Mouse (Mus musculus): Measurements from ENCODE around the gene Gtdc1. TPM values are rescaled to one million over a fixed set of nuclear protein-coding genes. Genes with fewer than 3 reads are reported as not detected.
A peak's percentile ranks its signal among the peaks of the same experiment; 100 is the strongest.

Gtdc1 gene
- 14.0 and 14.2 TPM in 2 replicates for polyA plus RNA-seq (2015; fragmentation: Nextera tagmentation; extraction: Ambion mirVana)

DNA sequence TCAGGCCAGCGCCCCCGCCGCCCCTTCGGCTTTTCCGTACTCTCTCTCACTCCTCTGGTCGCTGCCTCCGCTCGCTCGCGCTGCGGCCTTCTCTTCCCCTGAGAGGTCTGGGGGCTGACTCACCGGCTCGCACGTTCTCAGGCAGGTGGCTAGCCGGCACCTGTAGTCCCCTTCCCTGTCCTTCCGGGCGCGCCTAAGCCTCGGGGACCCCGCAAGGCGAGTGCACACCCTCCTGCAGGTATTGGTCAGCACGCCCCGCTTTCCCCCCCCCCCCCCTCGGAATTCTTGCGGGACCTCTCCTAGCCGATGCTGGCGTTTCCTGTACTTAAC, at the start of gene Gtdc1:
Gtdc1 (minus strand) TSS at position 176 of the 330 bp plus-strand sequence.
- H3K36me3 ChIP-seq (ENCODE audit: insufficient read depth, low read length) = no peaks in the 10 kb centered on the region
- WGBS = 0% methylated on average over 26 of the region's 27 CpGs
- peak within 1 kb of the TSS; percentile 94 for H3K27ac ChIP-seq (ENCODE audit: low read length)
- H3K9ac ChIP-seq (replicated peaks; ENCODE audit: low read length) = peak within 1 kb of the TSS; percentile 91
- peak within 1 kb of the TSS; percentile 78 for H3K4me3 ChIP-seq (ENCODE audit: low read length)
- H3K4me1 ChIP-seq (ENCODE audit: insufficient read depth, low read length) = peaks cover 8% of the 10 kb centered on the region
- H3K4me2 ChIP-seq (replicated peaks; ENCODE audit: low read depth, low read length) = peak within 1 kb of the TSS; percentile 63
- no peaks in the 10 kb centered on the region for H3K27me3 ChIP-seq (ENCODE audit: insufficient read depth, low read length)
- H3K9me3 ChIP-seq (ENCODE audit: low read length) = no peaks in the 10 kb centered on the region
- ATAC-seq (ENCODE audit: low FRiP score, low TSS enrichment) = peak; percentile 79

DNA sequence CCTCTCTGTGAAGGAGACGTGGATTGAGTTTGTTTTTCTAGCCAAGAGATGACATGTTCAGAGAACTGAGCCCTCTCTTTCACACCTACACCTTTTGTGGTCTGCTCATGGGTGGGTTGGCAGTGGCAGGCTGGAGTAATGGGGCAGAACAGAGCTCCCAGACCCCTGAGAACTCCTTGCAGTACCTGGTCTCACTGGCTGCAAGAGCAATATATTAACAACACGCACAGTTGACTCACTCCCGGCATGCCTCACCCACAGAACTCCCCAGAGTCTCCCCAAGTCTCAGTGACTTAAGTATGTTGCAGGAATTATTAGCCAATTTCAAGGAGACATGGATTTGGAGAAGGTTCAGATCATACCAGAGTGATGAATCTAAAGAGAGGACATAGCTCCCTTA, 49.6 kb upstream of the Gtdc1 start:
- ATAC-seq (ENCODE audit: low FRiP score, low TSS enrichment) = peak; percentile 88; the same call in 1 of the 2 replicates

DNA sequence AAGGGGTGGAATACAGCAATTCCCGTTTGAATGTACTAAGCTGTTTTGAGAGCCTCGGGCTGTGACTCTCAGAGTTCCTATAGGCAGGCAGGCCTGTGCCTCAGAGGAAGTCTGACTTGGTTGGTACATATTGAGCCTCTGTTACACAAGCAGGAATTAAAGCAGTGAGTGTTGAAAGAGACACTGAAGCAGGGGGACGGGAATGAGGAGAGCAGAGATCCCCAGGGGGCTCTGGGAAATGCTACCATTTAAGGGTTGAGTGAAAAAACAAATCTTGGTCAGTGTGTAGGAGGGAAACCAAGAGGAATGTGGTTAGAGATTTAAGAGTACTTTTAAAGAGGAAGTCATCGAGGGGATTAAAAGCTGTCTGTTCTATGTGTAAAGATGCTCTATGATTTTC, 49.0 kb upstream of the Gtdc1 start:
- Histone ChIP-seq H3K36me3 (ENCODE audit: insufficient read depth, low read length) (no peaks in the 10 kb centered on the region), H3K27me3 (ENCODE audit: insufficient read depth, low read length) (no peaks in the 10 kb centered on the region), H3K4me1 (ENCODE audit: insufficient read depth, low read length) (peaks cover 31% of the 10 kb centered on the region), H3K4me3 (ENCODE audit: low read length) (no peak overlapping the region), H3K9ac (replicated peaks; ENCODE audit: low read length) (no peak overlapping the region), H3K9me3 (ENCODE audit: low read length) (peaks cover 5% of the 10 kb centered on the region; the same call in 1 of the 2 replicates), H3K27ac (ENCODE audit: low read length) (peak overlapping the region; percentile 63; the same call in 1 of the 2 replicates), H3K4me2 (replicated peaks; ENCODE audit: low read depth, low read length) (no peak overlapping the region)
- ATAC-seq (ENCODE audit: low FRiP score, low TSS enrichment) = peak; percentile 76
- WGBS = 14% methylated on average over 4 of the region's 4 CpGs

More for the DNA sequence above, 49.6 kb upstream of the Gtdc1 start:
- Histone ChIP-seq H3K9ac (replicated peaks; ENCODE audit: low read length) (no peak overlapping the region), H3K4me3 (ENCODE audit: low read length) (no peak overlapping the region), H3K36me3 (ENCODE audit: insufficient read depth, low read length) (no peaks in the 10 kb centered on the region), H3K4me2 (replicated peaks; ENCODE audit: low read depth, low read length) (no peak overlapping the region), H3K27ac (ENCODE audit: low read length) (peak overlapping the region; percentile 60; the same call in 1 of the 2 replicates), H3K27me3 (ENCODE audit: insufficient read depth, low read length) (no peaks in the 10 kb centered on the region), H3K4me1 (ENCODE audit: insufficient read depth, low read length) (peaks cover 31% of the 10 kb centered on the region), H3K9me3 (ENCODE audit: low read length) (peaks cover 5% of the 10 kb centered on the region; the same call in 1 of the 2 replicates)
- WGBS = 11% methylated on average over 3 of the region's 3 CpGs

DNA sequence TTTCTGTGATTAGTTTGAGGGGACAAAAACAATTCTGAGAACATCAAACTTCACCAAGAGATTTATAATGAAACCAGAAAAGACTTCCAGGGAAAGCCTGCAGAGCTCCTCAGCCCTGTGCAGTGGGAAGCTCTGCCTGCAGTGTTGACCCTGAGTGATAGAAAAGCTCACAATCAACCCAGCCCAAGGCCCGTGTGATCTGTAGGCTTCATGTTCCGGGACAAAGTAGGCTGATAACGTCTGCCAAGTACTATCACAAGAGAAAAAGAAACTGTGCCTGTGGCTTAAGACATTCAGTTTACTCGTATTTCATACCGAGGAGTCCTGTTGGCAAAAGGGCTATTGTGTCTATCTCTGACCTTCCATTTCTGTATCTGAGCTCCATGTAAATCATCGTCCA, 46.4 kb upstream of the Gtdc1 start:
- H3K4me2 ChIP-seq (replicated peaks; ENCODE audit: low read depth, low read length) = no peak overlapping the region
- 90% methylated on average over 6 of the region's 6 CpGs for WGBS
- peaks cover 19% of the 10 kb centered on the region for H3K4me1 ChIP-seq (ENCODE audit: insufficient read depth, low read length)
- H3K9ac ChIP-seq (replicated peaks; ENCODE audit: low read length) = no peak overlapping the region
- peaks cover 5% of the 10 kb centered on the region; the same call in 1 of the 2 replicates for H3K9me3 ChIP-seq (ENCODE audit: low read length)
- no peak overlapping the region for H3K27ac ChIP-seq (ENCODE audit: low read length)
- H3K27me3 ChIP-seq (ENCODE audit: insufficient read depth, low read length) = no peaks in the 10 kb centered on the region
- no peak overlapping the region for H3K4me3 ChIP-seq (ENCODE audit: low read length)
- no peaks in the 10 kb centered on the region for H3K36me3 ChIP-seq (ENCODE audit: insufficient read depth, low read length)
- ATAC-seq (ENCODE audit: low FRiP score, low TSS enrichment) = no peak

DNA sequence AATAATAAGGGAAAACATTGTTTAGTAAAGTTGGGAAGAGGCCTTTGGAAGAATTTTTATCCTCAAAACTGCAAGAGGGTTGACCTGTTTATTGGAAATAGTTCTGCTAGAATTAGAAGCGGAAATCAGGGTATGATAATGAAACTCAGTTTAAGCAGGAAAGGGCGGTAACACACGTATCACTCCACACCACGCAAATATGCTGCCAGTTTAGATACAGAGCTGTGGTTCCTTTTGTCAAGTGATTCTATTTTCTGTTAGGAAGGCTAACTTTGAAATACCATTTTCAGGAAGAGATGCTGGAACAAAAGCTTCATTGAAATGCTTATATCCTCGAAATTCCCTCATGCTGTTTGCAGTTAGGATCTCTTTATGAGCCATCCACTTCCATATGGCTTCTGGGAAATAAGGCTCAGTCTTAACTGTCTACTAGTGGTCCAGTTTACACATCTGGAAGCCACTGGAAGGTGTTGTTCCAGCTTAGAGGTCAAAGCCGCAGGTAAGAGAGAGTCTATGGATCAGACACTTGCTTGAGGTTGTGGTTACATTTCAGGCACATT, 42.7 kb upstream of the Gtdc1 start:
- no peak overlapping the region for H3K4me3 ChIP-seq (ENCODE audit: low read length)
- H3K27me3 ChIP-seq (ENCODE audit: insufficient read depth, low read length) = no peaks in the 10 kb centered on the region
- WGBS = 92% methylated on average over 6 of the region's 6 CpGs
- no peak overlapping the region for H3K27ac ChIP-seq (ENCODE audit: low read length)
- 0 out of 2 replicates have a peak, but pooled peaks cover 5% of the 10 kb centered on the region for H3K9me3 ChIP-seq (ENCODE audit: low read length)
- H3K36me3 ChIP-seq (ENCODE audit: insufficient read depth, low read length) = no peaks in the 10 kb centered on the region
- no peak overlapping the region for H3K4me2 ChIP-seq (replicated peaks; ENCODE audit: low read depth, low read length)
- no peak for ATAC-seq (ENCODE audit: low FRiP score, low TSS enrichment)
- no peaks in the 10 kb centered on the region for H3K4me1 ChIP-seq (ENCODE audit: insufficient read depth, low read length)
- H3K9ac ChIP-seq (replicated peaks; ENCODE audit: low read length) = no peak overlapping the region

DNA sequence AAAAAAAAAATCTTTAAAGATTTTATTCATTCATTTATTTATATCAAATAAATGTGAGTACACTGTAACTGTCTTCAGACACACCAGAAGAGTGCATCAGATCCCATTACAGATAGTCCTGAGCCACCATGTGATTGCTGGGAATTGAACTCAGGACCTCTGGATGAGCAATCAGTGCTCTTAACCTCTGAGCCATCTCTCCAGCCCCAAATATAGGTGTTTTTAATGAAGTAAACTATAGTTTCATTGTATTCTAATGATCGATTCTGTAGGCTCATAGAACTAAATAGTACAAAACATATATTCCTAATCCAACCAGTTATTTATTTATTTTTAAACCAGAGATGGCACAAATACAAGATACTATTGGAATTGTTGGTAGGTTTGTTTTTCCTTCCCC, 42.2 kb upstream of the Gtdc1 start:
- no peak overlapping the region for H3K4me2 ChIP-seq (replicated peaks; ENCODE audit: low read depth, low read length)
- no peaks in the 10 kb centered on the region for H3K36me3 ChIP-seq (ENCODE audit: insufficient read depth, low read length)
- no peak overlapping the region for H3K4me3 ChIP-seq (ENCODE audit: low read length)
- no peak overlapping the region for H3K27ac ChIP-seq (ENCODE audit: low read length)
- ATAC-seq (ENCODE audit: low FRiP score, low TSS enrichment) = no peak
- no peak overlapping the region for H3K9ac ChIP-seq (replicated peaks; ENCODE audit: low read length)
- H3K4me1 ChIP-seq (ENCODE audit: insufficient read depth, low read length) = no peaks in the 10 kb centered on the region
- whole genome bisulfite sequencing = 97% methylated on average over 1 of the region's 1 CpGs
- no peaks in the 10 kb centered on the region for H3K27me3 ChIP-seq (ENCODE audit: insufficient read depth, low read length)
- 0 out of 2 replicates have a peak, but pooled peaks cover 5% of the 10 kb centered on the region for H3K9me3 ChIP-seq (ENCODE audit: low read length)

DNA sequence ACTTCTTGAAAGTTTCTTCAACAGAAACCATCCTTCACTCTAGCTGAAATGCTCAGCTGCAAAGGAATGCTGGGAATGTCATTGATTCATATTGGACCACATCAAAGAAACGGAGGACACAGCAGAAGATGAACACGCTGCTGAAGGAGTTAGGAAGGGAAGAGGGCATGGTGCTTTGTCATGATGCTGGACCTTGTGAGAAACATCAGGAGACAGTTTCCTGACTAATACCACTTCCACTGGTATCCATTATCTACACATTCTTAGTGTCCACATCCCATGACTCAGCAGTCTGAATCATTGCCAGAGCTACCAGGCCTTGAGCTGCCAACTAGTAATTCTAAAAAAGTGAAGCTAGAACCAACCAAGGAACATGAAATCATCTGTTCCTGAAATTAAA, 41.8 kb upstream of the Gtdc1 start:
- no peak overlapping the region for H3K9ac ChIP-seq (replicated peaks; ENCODE audit: low read length)
- H3K9me3 ChIP-seq (ENCODE audit: low read length) = 0 out of 2 replicates have a peak, but pooled peaks cover 5% of the 10 kb centered on the region
- H3K4me1 ChIP-seq (ENCODE audit: insufficient read depth, low read length) = no peaks in the 10 kb centered on the region
- no peak overlapping the region for H3K4me3 ChIP-seq (ENCODE audit: low read length)
- H3K4me2 ChIP-seq (replicated peaks; ENCODE audit: low read depth, low read length) = no peak overlapping the region
- 77% methylated on average over 2 of the region's 2 CpGs for WGBS
- H3K36me3 ChIP-seq (ENCODE audit: insufficient read depth, low read length) = no peaks in the 10 kb centered on the region
- no peak overlapping the region for H3K27ac ChIP-seq (ENCODE audit: low read length)
- ATAC-seq (ENCODE audit: low FRiP score, low TSS enrichment) = no peak
- H3K27me3 ChIP-seq (ENCODE audit: insufficient read depth, low read length) = no peaks in the 10 kb centered on the region

DNA sequence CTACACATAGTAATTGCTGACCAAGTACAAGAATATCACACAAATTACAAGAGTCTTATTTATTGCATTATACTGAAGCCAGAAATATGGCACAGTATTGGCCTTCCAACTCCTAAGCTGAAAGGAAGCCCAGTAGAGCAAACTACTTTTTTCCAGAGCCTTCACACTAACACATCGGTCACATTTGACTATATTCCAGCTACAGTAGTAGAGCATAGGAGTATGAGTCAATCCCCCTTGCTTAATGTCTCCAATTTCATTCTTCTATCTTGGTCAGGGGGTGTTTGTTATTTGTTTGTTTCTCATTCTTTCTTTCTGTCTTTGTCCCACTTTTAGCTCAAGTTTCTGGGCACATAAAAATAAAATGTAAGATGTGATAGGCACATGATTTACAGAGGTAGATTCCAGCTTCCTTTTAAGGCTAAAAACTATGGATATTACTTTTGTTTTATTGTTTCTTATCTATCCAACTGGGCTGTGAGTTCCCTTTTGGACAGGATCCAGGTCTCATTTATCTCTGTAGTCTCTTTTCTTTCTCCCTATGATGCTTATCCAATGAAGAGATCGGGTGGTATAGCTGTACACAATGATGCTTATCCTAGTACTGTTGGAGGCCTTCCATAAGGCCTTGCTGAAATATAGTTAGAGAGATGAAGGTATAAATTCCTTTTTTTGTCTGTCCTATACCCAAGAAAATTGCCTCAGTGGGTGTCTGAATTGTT, 38.5 kb upstream of the Gtdc1 start:
- H3K4me2 ChIP-seq (replicated peaks; ENCODE audit: low read depth, low read length) = no peak overlapping the region
- H3K36me3 ChIP-seq (ENCODE audit: insufficient read depth, low read length) = no peaks in the 10 kb centered on the region
- H3K27ac ChIP-seq (ENCODE audit: low read length) = peak overlapping the region; percentile 69; the same call in 1 of the 2 replicates
- no peak overlapping the region for H3K9ac ChIP-seq (replicated peaks; ENCODE audit: low read length)
- no peak overlapping the region for H3K4me3 ChIP-seq (ENCODE audit: low read length)
- no peaks in the 10 kb centered on the region for H3K4me1 ChIP-seq (ENCODE audit: insufficient read depth, low read length)
- no peaks in the 10 kb centered on the region for H3K27me3 ChIP-seq (ENCODE audit: insufficient read depth, low read length)
- 64% methylated on average over 2 of the region's 2 CpGs for WGBS
- peak; percentile 42; the same call in 1 of the 2 replicates for ATAC-seq (ENCODE audit: low FRiP score, low TSS enrichment)
- H3K9me3 ChIP-seq (ENCODE audit: low read length) = no peaks in the 10 kb centered on the region

DNA sequence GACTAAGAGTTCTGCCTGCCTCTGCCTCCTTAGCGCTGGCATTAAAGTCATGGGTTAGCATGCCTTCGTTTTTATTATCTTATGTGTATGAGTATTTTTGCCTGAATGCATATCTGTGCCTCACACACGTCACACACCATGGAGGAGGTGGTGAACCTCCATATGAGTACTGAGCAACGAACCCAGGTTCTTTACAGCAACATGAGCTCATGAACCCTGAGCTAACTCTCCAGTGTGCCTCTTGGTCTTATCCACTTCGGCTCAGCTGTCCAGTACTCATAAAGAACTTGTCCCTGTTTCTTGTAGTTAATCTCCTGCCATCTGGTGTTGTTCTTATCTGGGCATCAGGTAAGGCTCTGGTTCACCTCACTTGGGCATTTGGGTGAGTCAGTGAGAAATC, 35.2 kb upstream of the Gtdc1 start:
- Histone ChIP-seq H3K4me3 (ENCODE audit: low read length) (no peak overlapping the region), H3K9me3 (ENCODE audit: low read length) (no peaks in the 10 kb centered on the region), H3K4me2 (replicated peaks; ENCODE audit: low read depth, low read length) (no peak overlapping the region), H3K9ac (replicated peaks; ENCODE audit: low read length) (no peak overlapping the region), H3K27me3 (ENCODE audit: insufficient read depth, low read length) (no peaks in the 10 kb centered on the region), H3K36me3 (ENCODE audit: insufficient read depth, low read length) (no peaks in the 10 kb centered on the region), H3K4me1 (ENCODE audit: insufficient read depth, low read length) (no peaks in the 10 kb centered on the region), H3K27ac (ENCODE audit: low read length) (0 out of 2 replicates have a peak overlapping the region, but pooled peaks have one; percentile 14)
- no peak for ATAC-seq (ENCODE audit: low FRiP score, low TSS enrichment)
- WGBS = 80% methylated on average over 5 of the region's 5 CpGs

DNA sequence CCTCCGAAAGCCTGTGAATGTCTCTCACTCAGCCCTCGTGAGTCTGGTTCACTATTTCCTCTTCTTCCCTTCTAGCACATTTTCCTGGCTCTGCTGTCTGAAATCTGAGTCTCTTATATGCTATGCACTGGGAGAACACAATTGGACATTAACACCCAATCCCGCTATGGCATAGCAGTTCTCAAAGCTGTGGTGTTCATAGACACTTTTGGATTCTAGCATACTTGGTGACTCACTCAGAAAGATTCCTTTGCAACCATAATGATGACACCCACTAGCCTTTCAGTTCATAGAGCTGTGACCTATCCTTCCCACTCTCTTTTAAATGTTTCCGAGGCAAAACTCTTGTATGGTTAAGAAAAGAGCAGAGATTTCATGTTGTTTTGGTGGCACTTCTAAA, 33.7 kb upstream of the Gtdc1 start:
- H3K36me3 ChIP-seq (ENCODE audit: insufficient read depth, low read length) = no peaks in the 10 kb centered on the region
- WGBS = 78% methylated on average over 4 of the region's 4 CpGs
- no peaks in the 10 kb centered on the region for H3K9me3 ChIP-seq (ENCODE audit: low read length)
- ATAC-seq (ENCODE audit: low FRiP score, low TSS enrichment) = no peak
- no peak overlapping the region for H3K4me3 ChIP-seq (ENCODE audit: low read length)
- H3K27ac ChIP-seq (ENCODE audit: low read length) = no peak overlapping the region
- H3K27me3 ChIP-seq (ENCODE audit: insufficient read depth, low read length) = no peaks in the 10 kb centered on the region
- no peaks in the 10 kb centered on the region for H3K4me1 ChIP-seq (ENCODE audit: insufficient read depth, low read length)
- no peak overlapping the region for H3K9ac ChIP-seq (replicated peaks; ENCODE audit: low read length)
- no peak overlapping the region for H3K4me2 ChIP-seq (replicated peaks; ENCODE audit: low read depth, low read length)

Measured in kidney, embryonic 16.5 days (tissue).